ENCODE assay signal across 29 mouse cellular contexts in the genomic region with DNA sequence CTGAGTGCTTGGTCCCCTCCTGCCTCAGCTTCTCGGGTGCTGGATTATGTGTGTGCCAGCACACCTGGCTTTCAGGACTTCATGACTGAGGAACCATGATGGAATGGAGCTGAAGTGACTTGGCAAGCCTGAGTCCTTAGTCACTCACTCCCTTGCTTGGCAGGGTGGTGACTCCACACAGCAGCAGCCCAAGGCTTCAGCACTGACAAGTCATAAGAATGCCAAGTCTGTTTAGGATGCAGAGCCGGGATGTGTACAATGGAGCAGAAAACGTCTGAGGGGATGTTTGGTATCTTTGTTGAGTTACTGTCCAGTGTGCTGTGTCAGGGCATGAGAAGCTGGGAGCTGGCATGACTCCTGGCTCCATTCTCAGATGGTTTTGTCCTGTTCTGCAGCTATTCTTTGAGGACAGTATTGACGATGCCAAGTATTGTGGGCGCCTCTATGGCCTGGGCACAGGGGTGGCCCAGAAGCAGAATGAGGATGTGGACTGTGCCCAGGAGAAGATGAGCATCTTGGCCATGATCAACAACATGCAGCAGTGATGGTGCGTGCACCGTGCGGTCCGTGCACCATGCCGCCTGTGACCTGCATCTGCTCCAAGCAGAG. TPM values are rescaled to one million over a fixed set of nuclear protein-coding genes. Genes with fewer than 3 reads are reported as not detected.
A peak's percentile ranks its signal among the peaks of the same experiment; 100 is the strongest.
DNase-seq lines count a peak whose midpoint lies in the region; ATAC-seq and TF ChIP-seq lines count a peak whose summit lies in the region.
"Had no signal": no experiment of that assay in that cellular context is flagged by ENCODE, and none has a peak within 500 bp of the region (broad histone marks: within the 10 kb centered on the region; RNA-seq: fewer than 3 reads in every experiment).

No protein-coding gene starts in this region.

- no peaks in the 10 kb centered on the region for H3K27me3 ChIP-seq in heart, postnatal 0 days (ENCODE audit: control insufficient read depth, insufficient read depth, low read length)
- no peaks in the 10 kb centered on the region for H3K27me3 ChIP-seq in liver, embryonic 12.5 days (replicated peaks)
- H3K27me3 ChIP-seq in liver, embryonic 11.5 days (replicated peaks; ENCODE audit: control insufficient read depth, insufficient read depth, low read length), result no peaks in the 10 kb centered on the region
- no peaks in the 10 kb centered on the region for H3K27me3 ChIP-seq in kidney, embryonic 16.5 days (ENCODE audit: insufficient read depth, low read length)
- H3K27me3 ChIP-seq: embryonic facial prominence, embryonic 13.5 days; forebrain, embryonic 15.5 days; limb, embryonic 15.5 days had no signal

- H3K9me3 ChIP-seq in heart, postnatal 0 days (replicated peaks; ENCODE audit: control insufficient read depth, low read length), result no peaks in the 10 kb centered on the region
- no peaks in the 10 kb centered on the region for H3K9me3 ChIP-seq in liver, embryonic 12.5 days (replicated peaks)
- no peaks in the 10 kb centered on the region for H3K9me3 ChIP-seq in liver, embryonic 11.5 days (ENCODE audit: control insufficient read depth, low read length)
- no peaks in the 10 kb centered on the region for H3K9me3 ChIP-seq in kidney, embryonic 16.5 days (ENCODE audit: low read length)
- H3K9me3 ChIP-seq: embryonic facial prominence, embryonic 13.5 days; forebrain, embryonic 15.5 days; limb, embryonic 15.5 days had no signal

- H3K4me3 ChIP-seq in heart, postnatal 0 days (ENCODE audit: low read depth, low read length), result no peak overlapping the region
- H3K4me3 ChIP-seq in liver, embryonic 12.5 days, result no peak overlapping the region
- no peak overlapping the region for H3K4me3 ChIP-seq in liver, embryonic 11.5 days (ENCODE audit: low read depth, low read length)
- H3K4me3 ChIP-seq in kidney, embryonic 16.5 days (ENCODE audit: low read length), result no peak overlapping the region
- H3K4me3 ChIP-seq: embryonic facial prominence, embryonic 13.5 days; forebrain, embryonic 15.5 days; limb, embryonic 15.5 days had no signal

- 0 out of 2 replicates have a peak, but pooled peaks cover 3% of the 10 kb centered on the region for H3K4me1 ChIP-seq in heart, postnatal 0 days (ENCODE audit: control insufficient read depth, insufficient read depth)
- H3K4me1 ChIP-seq in liver, embryonic 12.5 days, result no peaks in the 10 kb centered on the region
- H3K4me1 ChIP-seq in liver, embryonic 11.5 days (replicated peaks; ENCODE audit: control insufficient read depth, insufficient read depth, low read length), result no peaks in the 10 kb centered on the region
- no peaks in the 10 kb centered on the region for H3K4me1 ChIP-seq in kidney, embryonic 16.5 days (ENCODE audit: insufficient read depth, low read length)
- H3K4me1 ChIP-seq: embryonic facial prominence, embryonic 13.5 days; forebrain, embryonic 15.5 days; limb, embryonic 15.5 days had no signal

- TF ChIP-seq CTCF in heart, postnatal 0 days (IDR thresholded peaks at IDR 0.05; ENCODE audit: low read depth), result no peak

- peaks cover 89% of the 10 kb centered on the region for H3K36me3 ChIP-seq in heart, postnatal 0 days (replicated peaks; ENCODE audit: control insufficient read depth, insufficient read depth, low read length)
- peaks cover 100% of the 10 kb centered on the region for H3K36me3 ChIP-seq in liver, embryonic 12.5 days
- H3K36me3 ChIP-seq in liver, embryonic 11.5 days (ENCODE audit: control insufficient read depth, insufficient read depth, low read length), result peaks cover 59% of the 10 kb centered on the region
- H3K36me3 ChIP-seq in kidney, embryonic 16.5 days (ENCODE audit: insufficient read depth, low read length), result peaks cover 79% of the 10 kb centered on the region

- no peak for TF ChIP-seq EP300 in heart, postnatal 0 days (IDR thresholded peaks at IDR 0.05; ENCODE audit: low read depth)

- WGBS in heart, postnatal 0 days, result 88% methylated on average over 10 of the region's 10 CpGs
- WGBS in liver, embryonic 12.5 days (ENCODE audit: insufficient replicate concordance), result 85% methylated on average over 10 of the region's 10 CpGs
- WGBS in liver, embryonic 11.5 days, result 92% methylated on average over 10 of the region's 10 CpGs
- WGBS in kidney, embryonic 16.5 days, result 87% methylated on average over 10 of the region's 10 CpGs

- no peak overlapping the region for H3K9ac ChIP-seq in heart, postnatal 0 days (replicated peaks; ENCODE audit: low read depth, low read length)
- H3K9ac ChIP-seq in liver, embryonic 12.5 days, result no peak overlapping the region
- no peak overlapping the region for H3K9ac ChIP-seq in liver, embryonic 11.5 days (ENCODE audit: low read depth, low read length)
- no peak overlapping the region for H3K9ac ChIP-seq in kidney, embryonic 16.5 days (replicated peaks; ENCODE audit: low read length)
- H3K9ac ChIP-seq: embryonic facial prominence, embryonic 13.5 days; forebrain, embryonic 15.5 days; limb, embryonic 15.5 days had no signal

- no peak for ATAC-seq in heart, postnatal 0 days (ENCODE audit: insufficient read depth, low read depth)
- ATAC-seq in liver, embryonic 12.5 days, result no peak
- ATAC-seq in liver, embryonic 11.5 days (replicated peaks; ENCODE audit: low FRiP score), result no peak
- no peak for ATAC-seq in kidney, embryonic 16.5 days (ENCODE audit: low FRiP score, low TSS enrichment)
- ATAC-seq: forebrain, embryonic 15.5 days; intestine, postnatal 0 days had no signal

- H3K4me2 ChIP-seq in heart, postnatal 0 days (ENCODE audit: low read depth, low read length), result no peak overlapping the region
- H3K4me2 ChIP-seq in liver, embryonic 12.5 days, result no peak overlapping the region
- H3K4me2 ChIP-seq in liver, embryonic 11.5 days, result no peak overlapping the region
- H3K4me2 ChIP-seq in kidney, embryonic 16.5 days (replicated peaks; ENCODE audit: low read depth, low read length), result no peak overlapping the region
- H3K4me2 ChIP-seq: embryonic facial prominence, embryonic 13.5 days; forebrain, embryonic 15.5 days; limb, embryonic 15.5 days; midbrain, embryonic 11.5 days had no signal

- peak overlapping the region; percentile 1; the same call in 1 of the 2 replicates for H3K27ac ChIP-seq in heart, postnatal 0 days (ENCODE audit: low read depth)
- H3K27ac ChIP-seq in liver, embryonic 12.5 days, result 0 out of 2 replicates have a peak overlapping the region, but pooled peaks have one; percentile 16
- H3K27ac ChIP-seq in liver, embryonic 11.5 days (ENCODE audit: low read depth, low read length), result no peak overlapping the region
- H3K27ac ChIP-seq in kidney, embryonic 16.5 days (ENCODE audit: low read length), result no peak overlapping the region
- H3K27ac ChIP-seq: embryonic facial prominence, embryonic 13.5 days; forebrain, embryonic 15.5 days; limb, embryonic 15.5 days; macrophage; stomach, postnatal 0 days had no signal

- peak; percentile 32 to 44 for DNase-seq in adrenal gland, postnatal 36 days
- no peak for DNase-seq in adrenal gland, adult 18-20 months (ENCODE audit: low spot score in 2 of 2)
- no peak for DNase-seq in heart, postnatal 0 days (ENCODE audit: low spot score)
- no peak for DNase-seq in heart, adult 18-20 months
- no peak for DNase-seq in liver, embryonic 11.5 days (ENCODE audit: low spot score)
- DNase-seq in brain, adult 2 months (ENCODE audit: low read depth, low spot score), result peak; percentile 52
- DNase-seq: B cell, adult 2 months; cerebellum, adult 2 months; cerebellum, postnatal 36 days; embryo, embryonic 11 days; gastrocnemius, postnatal 36 days; heart, postnatal 14 days; right cerebral cortex, postnatal 14 days had no signal

RNA-seq across cellular contexts. Expression of gene Cnot8, which starts 13.2 kb away (rescaled TPM):
- 10 to 100 TPM; 44.0 to 63.7 TPM for total RNA-seq in adrenal gland, postnatal 36 days (2021)
- total RNA-seq in adrenal gland, adult 18-20 months (2021), result 10 to 100 TPM; 40.9 to 47.1 TPM
- total RNA-seq in heart, postnatal 0 days (2014; rRNA removed; ENCODE audit: low replicate concordance), result 73.1 and 76.6 TPM in 2 replicates
- 68.6 and 71.3 TPM in 2 replicates for polyA plus RNA-seq in heart, postnatal 0 days (2015; fragmentation: Nextera tagmentation; extraction: Ambion mirVana)
- total RNA-seq in heart, adult 18-20 months (2021), result 10 to 100 TPM; 36.3 to 37.4 TPM
- polyA plus RNA-seq in liver, embryonic 12.5 days (2016; fragmentation: Nextera tagmentation; extraction: Ambion mirVana), result 50.5 and 51.8 TPM in 2 replicates
- polyA plus RNA-seq in liver, embryonic 11.5 days (2014; fragmentation: Nextera tagmentation; extraction: Ambion mirVana), result 75.7 and 77.6 TPM in 2 replicates
- polyA plus RNA-seq in kidney, embryonic 16.5 days (2015; fragmentation: Nextera tagmentation; extraction: Ambion mirVana), result 89.4 and 93.5 TPM in 2 replicates

RNA-seq across cellular contexts. Expression of gene Gm12248, which starts 24.2 kb away (rescaled TPM):
- 1 to 10 TPM in 1 of 2 experiments, not detected in 1; 1.0 TPM for total RNA-seq in adrenal gland, postnatal 36 days (2021)
- under 1 TPM; 0.19 to 0.27 TPM for total RNA-seq in adrenal gland, adult 18-20 months (2021)
- total RNA-seq in heart, postnatal 0 days (2014; rRNA removed; ENCODE audit: low replicate concordance), result not detected in 2 replicates
- not detected in 2 replicates for polyA plus RNA-seq in heart, postnatal 0 days (2015; fragmentation: Nextera tagmentation; extraction: Ambion mirVana)
- total RNA-seq in heart, adult 18-20 months (2021), result not detected
- not detected in 2 replicates for polyA plus RNA-seq in liver, embryonic 12.5 days (2016; fragmentation: Nextera tagmentation; extraction: Ambion mirVana)
- not detected in 2 replicates for polyA plus RNA-seq in liver, embryonic 11.5 days (2014; fragmentation: Nextera tagmentation; extraction: Ambion mirVana)
- polyA plus RNA-seq in kidney, embryonic 16.5 days (2015; fragmentation: Nextera tagmentation; extraction: Ambion mirVana), result not detected in 2 replicates
- total RNA-seq: gastrocnemius, postnatal 36 days; heart, postnatal 14 days; left cerebral cortex, adult 18-20 months; left cerebral cortex, postnatal 36 days; monocyte, adult 5-6 weeks had no signal
- polyA plus RNA-seq: cerebellum, adult 2 months; embryonic facial prominence, embryonic 13.5 days; forebrain, embryonic 15.5 days; intestine, postnatal 0 days; kidney, embryonic 14.5 days; limb, embryonic 15.5 days; liver, embryonic 16.5 days; lung, embryonic 16.5 days; macrophage; midbrain, embryonic 11.5 days; neural tube, embryonic 11.5 days; stomach, postnatal 0 days had no signal

RNA-seq across cellular contexts. Expression of gene Gemin5, which starts 51.2 kb away (rescaled TPM):
- 10 to 100 TPM; 21.1 to 32.0 TPM for total RNA-seq in adrenal gland, postnatal 36 days (2021)
- 10 to 100 TPM; 22.2 to 22.9 TPM for total RNA-seq in adrenal gland, adult 18-20 months (2021)
- total RNA-seq in heart, postnatal 0 days (2014; rRNA removed; ENCODE audit: low replicate concordance), result 15.7 and 16.4 TPM in 2 replicates
- 5.7 and 6.1 TPM in 2 replicates for polyA plus RNA-seq in heart, postnatal 0 days (2015; fragmentation: Nextera tagmentation; extraction: Ambion mirVana)
- 10 to 100 TPM in 1 of 2 experiments, 1 to 10 TPM in 1; 8.7 to 10.0 TPM for total RNA-seq in heart, adult 18-20 months (2021)
- polyA plus RNA-seq in liver, embryonic 12.5 days (2016; fragmentation: Nextera tagmentation; extraction: Ambion mirVana), result 25.4 and 26.0 TPM in 2 replicates
- polyA plus RNA-seq in liver, embryonic 11.5 days (2014; fragmentation: Nextera tagmentation; extraction: Ambion mirVana), result 36.6 and 41.1 TPM in 2 replicates
- 22.5 and 24.0 TPM in 2 replicates for polyA plus RNA-seq in kidney, embryonic 16.5 days (2015; fragmentation: Nextera tagmentation; extraction: Ambion mirVana)

RNA-seq across cellular contexts. Expression of gene Mrpl22, which starts 54.3 kb away (rescaled TPM):
- total RNA-seq in adrenal gland, postnatal 36 days (2021), result 10 to 100 TPM; 72.0 to 75.1 TPM
- 10 to 100 TPM; 56.9 to 69.4 TPM for total RNA-seq in adrenal gland, adult 18-20 months (2021)
- 50.6 and 58.4 TPM in 2 replicates for total RNA-seq in heart, postnatal 0 days (2014; rRNA removed; ENCODE audit: low replicate concordance)
- 124 and 126 TPM in 2 replicates for polyA plus RNA-seq in heart, postnatal 0 days (2015; fragmentation: Nextera tagmentation; extraction: Ambion mirVana)
- total RNA-seq in heart, adult 18-20 months (2021), result 10 to 100 TPM; 51.2 to 53.4 TPM
- 129 and 137 TPM in 2 replicates for polyA plus RNA-seq in liver, embryonic 12.5 days (2016; fragmentation: Nextera tagmentation; extraction: Ambion mirVana)
- polyA plus RNA-seq in liver, embryonic 11.5 days (2014; fragmentation: Nextera tagmentation; extraction: Ambion mirVana), result 178 and 190 TPM in 2 replicates
- 132 and 138 TPM in 2 replicates for polyA plus RNA-seq in kidney, embryonic 16.5 days (2015; fragmentation: Nextera tagmentation; extraction: Ambion mirVana)

Comparison
In these comparisons a context has a peak if more than half of its experiments do, and no peak if none do; other contexts are left out.
1. DNase-seq: peak in adrenal gland, postnatal 36 days (2 of 2) and brain, adult 2 months (single experiment); none in adrenal gland, adult 18-20 months (0 of 2), heart, postnatal 0 days (single experiment), heart, adult 18-20 months (0 of 2) and liver, embryonic 11.5 days (single experiment).
2. H3K27ac ChIP-seq: peak in heart, postnatal 0 days (single experiment) and liver, embryonic 12.5 days (single experiment); none in liver, embryonic 11.5 days (single experiment) and kidney, embryonic 16.5 days (single experiment).